Mouse (Mus musculus) spleen, postnatal 10 days (tissue): Measurements from ENCODE around the gene Gm5891.
"Not testable (repeated sequence)": the region's sequence is repeated elsewhere in the genome, so short reads cannot be mapped to it uniquely, and the experiment has no call there.

Experiments
- DNase-seq, 2 experiments: peaks; one replicate each; pipeline ENCODE4 v3.0.0; 2021 to 2022; ENCODE audit warnings: low spot score in 2 of 2

Gene Gm5891

DNA sequence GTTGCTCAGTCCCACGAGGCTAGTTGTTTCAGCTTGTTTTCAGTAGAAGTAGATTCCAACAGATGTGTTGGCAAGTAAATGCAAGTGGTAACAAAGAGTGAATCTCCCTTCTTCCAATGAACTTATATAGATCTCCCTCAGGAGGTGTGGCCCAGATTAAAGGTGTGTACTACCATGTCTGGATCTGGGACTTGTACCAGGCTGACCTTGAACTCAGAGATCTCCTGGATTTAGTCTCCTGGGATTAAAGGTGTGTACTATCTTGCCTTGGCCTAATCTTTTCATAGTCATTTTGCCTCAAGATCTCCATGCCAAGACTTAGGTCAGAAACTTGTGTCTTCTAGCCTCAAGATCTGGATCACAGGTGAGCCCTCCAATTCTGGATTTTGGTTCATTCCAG lies at the start of gene Gm5891:
Gene Gm5891 (minus strand): TSS at position 101 of the 400 bp plus-strand sequence.
- not testable (repeated sequence) for DNase-seq
